Mouse (Mus musculus): ENCODE measurements around the gene Recql5.
"Not testable (repeated sequence)": the region's sequence is repeated elsewhere in the genome, so short reads cannot be mapped to it uniquely, and the experiment has no call there.

Gene Recql5

DNA sequence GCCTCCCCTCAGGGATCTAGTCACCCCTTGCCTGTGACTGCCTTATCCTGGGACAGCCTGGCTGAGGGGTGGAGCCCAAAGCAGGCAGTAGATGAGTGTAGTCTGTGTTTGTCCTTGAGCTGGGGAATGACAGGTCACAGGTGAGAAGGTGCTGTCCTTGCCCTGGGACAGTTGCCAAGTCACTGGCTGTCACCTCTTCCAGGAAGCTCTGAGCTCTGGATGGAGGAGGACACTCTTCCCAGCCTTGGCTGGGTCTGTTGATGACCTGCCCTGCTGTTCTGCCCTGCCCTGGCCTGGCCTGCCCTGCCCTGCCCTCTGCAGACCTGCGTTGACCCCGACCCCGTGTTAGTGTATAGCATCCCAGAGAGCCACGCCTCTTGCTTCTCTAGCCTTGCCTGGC is 60.8 kb downstream of the Recql5 start:
- ChIA-PET POLR2A (interaction anchor here in 3 of 4 experiments (0.6 to 2.5 kb wide), 14 partner anchors 11 to 336 kb away, joined by 3 to 12 read pairs (median 4); partner anchors contain the start of genes Galk1 (in 1 of the 3), Myo15b (in 1 of the 3) and Sumo2 (in 1 of the 3)), CTCF (interaction anchor here (0.5 to 4.0 kb wide), 9 partner anchors 8 to 322 kb away, joined by 3 to 18 read pairs (median 5); no protein-coding TSS in a partner anchor)

DNA sequence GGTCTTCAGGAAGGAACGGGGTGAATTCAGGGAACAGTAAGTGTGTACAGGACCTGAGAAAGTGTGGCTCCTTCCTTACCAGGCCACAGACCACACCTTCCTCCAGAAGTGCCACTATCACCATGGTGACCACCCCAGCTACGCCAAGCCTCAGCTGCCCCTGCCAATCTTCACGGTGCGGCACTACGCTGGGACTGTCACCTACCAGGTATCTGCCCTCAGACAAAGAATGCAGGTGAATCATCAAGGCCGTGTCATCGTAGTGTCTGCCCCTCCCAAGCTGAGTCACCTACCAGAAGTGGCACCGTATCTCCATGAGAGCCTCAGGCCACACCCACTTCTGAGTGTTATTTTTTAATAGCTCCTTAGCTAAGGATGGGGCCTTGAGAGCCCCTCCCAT is 63.9 kb downstream of the Recql5 start:
- CTCF ChIA-PET = interaction anchor here in 3 of 4 experiments (0.6 to 1.8 kb wide), 10 partner anchors 9 to 179 kb away, joined by 3 to 6 read pairs (median 5); no protein-coding TSS in a partner anchor
- POLR2A ChIA-PET = interaction anchor here in 2 of 4 experiments (0.6 to 2.0 kb wide), 4 partner anchors 10 to 140 kb away, joined by 3 to 8 read pairs (median 4); no protein-coding TSS in a partner anchor

DNA sequence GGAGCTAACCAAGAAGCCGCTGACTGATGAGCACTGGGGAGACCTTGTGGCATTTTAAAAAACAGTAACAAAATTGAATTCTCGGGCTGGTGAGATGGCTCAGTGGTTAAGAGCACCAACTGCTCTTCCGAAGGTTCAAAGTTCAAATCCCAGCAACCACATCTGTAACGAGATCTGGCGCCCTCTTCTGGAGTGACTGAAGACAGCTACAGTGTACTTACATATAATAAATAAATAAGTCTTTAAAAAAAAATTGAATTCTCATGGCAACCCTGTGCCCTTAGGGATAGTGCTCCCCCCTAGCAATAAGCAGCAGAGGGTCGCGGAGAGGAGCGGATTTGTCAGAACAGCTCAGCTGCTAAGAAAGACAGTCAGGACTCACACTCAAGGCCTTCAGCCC is 69.4 kb downstream of the Recql5 start:
- CTCF ChIA-PET = interaction anchor here (0.5 to 2.9 kb wide), 21 partner anchors 8 to 567 kb away, joined by 3 to 13 read pairs (median 4); partner anchors contain the start of genes Caskin2 (in 1 of the 4) and Smim5 (in 1 of the 4)
- POLR2A ChIA-PET = interaction anchor here in 3 of 4 experiments (0.9 to 2.1 kb wide), 5 partner anchors 13 to 161 kb away, joined by 3 to 9 read pairs (median 4); no protein-coding TSS in a partner anchor

DNA sequence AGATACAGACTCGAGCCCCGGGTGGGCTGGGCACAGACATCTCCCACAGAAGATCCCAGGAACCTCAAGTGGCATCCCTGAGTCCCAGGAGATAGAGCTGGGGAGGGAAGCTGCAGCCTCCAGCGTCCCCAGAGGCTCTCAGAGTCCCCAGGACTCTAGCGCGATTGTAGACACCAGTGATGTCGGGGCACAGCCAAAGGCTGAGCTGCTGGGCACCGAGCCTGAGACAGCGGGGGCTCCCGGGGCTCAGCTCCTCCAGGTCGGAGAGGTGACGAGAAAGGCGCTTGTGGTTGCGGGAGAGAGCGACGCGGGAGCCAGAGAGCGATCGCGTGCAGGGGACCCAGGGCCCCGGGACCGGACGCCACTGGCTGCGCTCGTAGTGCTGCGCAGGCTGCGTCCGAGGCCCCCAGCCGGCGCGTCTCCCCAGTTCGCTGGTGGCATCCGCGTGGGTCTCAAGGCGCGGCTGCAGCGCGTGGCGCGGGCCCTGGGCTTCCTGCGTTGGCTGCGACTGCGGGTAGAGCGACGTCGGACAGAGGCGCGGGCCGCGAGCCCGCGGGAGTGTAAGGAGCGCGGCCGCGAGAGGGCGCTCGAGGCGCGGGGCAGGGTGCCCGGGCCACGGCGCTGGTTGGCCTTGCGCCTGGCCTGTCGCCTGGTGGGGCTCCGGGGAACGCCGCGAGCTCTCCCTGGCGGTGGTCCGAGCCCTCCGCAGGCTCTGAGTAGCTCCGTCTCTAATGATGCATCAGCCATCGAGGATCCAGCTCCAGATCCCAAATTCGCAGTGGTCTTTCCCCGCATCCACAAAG is 73.9 kb downstream of the Recql5 start:
- CTCF ChIA-PET = interaction anchor here (0.5 to 2.8 kb wide), 128 partner anchors 8 to 1579 kb away, joined by 3 to 44 read pairs (median 4); partner anchors contain the start of genes Caskin2 (in 4 of the 4), Galk1 (in 2 of the 4), Grb2 (in 2 of the 4) and Mif4gd (in 2 of the 4)
- POLR2A ChIA-PET = interaction anchor here (0.5 to 2.5 kb wide), 66 partner anchors 9 to 324 kb away, joined by 3 to 29 read pairs (median 4); partner anchors contain the start of genes Caskin2 (in 2 of the 4), Grb2 (in 2 of the 4), Smim5 (in 2 of the 4) and Smim6 (in 2 of the 4)

DNA sequence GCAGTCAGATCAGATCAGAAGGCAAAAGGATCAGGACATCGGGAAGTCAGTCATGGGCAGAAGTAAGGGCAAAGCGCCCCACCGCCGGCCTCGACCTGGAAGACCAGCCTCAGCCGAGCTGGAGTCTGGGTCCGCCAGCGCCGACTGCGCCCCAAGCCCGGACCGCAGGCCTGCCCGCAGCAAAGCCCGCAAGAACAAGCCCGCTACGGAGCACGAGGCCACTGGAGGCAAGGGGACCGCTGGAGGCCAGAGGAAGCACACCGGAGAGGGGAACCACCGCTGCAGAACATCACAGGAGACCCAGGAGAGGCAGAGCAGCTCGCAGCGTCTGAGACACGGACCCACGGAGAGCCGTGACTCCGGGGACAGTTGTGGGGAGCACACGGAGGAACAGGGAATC is 74.9 kb downstream of the Recql5 start, which contains the start of gene Myo15b:
Myo15b (plus strand) TSS at position 53 of the 400 bp plus-strand sequence.
- ChIA-PET POLR2A (interaction anchor here in 3 of 4 experiments (0.9 to 2.5 kb wide), 29 partner anchors 8 to 281 kb away, joined by 3 to 29 read pairs (median 6); partner anchors contain the start of genes Caskin2 (in 1 of the 3), Grb2 (in 1 of the 3), Mif4gd (in 1 of the 3) and Smim5 (in 1 of the 3)), CTCF (interaction anchor here (0.6 to 2.8 kb wide), 47 partner anchors 8 to 633 kb away, joined by 3 to 44 read pairs (median 9); partner anchors contain the start of genes Caskin2 (in 2 of the 4), Tsen54 (in 2 of the 4), Galk1 (in 1 of the 4) and Mif4gd (in 1 of the 4))

DNA sequence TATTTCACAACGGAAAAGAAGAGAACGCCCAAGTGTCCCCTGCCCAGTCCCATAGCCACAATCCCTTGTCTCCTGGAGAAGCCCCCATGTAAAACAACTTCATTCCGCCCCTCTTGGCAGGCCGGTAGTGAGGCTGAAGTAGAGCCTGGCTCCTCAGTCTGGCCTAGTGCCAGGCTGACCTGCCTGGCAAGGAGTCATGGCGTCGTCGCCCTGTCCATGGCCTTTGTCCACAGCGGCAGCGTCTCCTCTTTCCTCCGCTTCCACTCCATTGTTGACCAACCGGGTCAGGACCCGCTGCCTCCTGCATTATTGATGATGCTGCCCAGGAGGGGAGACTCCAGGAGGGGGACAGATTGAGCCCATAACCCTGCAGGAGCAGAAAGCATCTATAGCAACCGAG is 75.3 kb downstream of the Recql5 start:
- CTCF ChIA-PET = interaction anchor here in 3 of 4 experiments (1.0 to 2.6 kb wide), 8 partner anchors 14 to 149 kb away, joined by 3 to 44 read pairs (median 6); no protein-coding TSS in a partner anchor
- POLR2A ChIA-PET = interaction anchor here in 3 of 4 experiments (1.3 to 2.5 kb wide), 7 partner anchors 13 to 166 kb away, joined by 3 to 24 read pairs (median 8); no protein-coding TSS in a partner anchor

DNA sequence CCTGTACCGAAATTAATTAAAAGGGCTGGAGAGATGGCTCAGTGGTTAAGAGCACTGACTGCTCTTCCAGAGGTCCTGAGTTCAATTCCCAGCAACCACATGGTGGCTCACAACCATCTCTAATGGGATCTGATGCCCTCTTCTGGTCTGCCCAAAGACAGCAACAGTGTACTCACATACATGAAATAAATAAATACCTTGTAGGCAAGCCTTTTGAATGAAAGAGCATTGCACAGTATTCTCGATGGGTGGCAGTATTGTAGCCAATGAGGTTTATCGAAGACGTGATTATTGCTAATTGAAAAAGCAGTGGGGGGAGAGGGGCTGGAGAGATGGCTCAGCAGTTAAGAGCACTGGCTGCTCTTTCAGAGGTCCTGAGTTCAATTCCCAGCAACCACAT is 76.1 kb downstream of the Recql5 start:
- POLR2A ChIA-PET = not testable (repeated sequence)
- CTCF ChIA-PET = interaction anchor here in 1 of 4 experiments (1.4 kb wide), 1 partner anchor 15 kb away, joined by 6 read pairs; no protein-coding TSS in a partner anchor

DNA sequence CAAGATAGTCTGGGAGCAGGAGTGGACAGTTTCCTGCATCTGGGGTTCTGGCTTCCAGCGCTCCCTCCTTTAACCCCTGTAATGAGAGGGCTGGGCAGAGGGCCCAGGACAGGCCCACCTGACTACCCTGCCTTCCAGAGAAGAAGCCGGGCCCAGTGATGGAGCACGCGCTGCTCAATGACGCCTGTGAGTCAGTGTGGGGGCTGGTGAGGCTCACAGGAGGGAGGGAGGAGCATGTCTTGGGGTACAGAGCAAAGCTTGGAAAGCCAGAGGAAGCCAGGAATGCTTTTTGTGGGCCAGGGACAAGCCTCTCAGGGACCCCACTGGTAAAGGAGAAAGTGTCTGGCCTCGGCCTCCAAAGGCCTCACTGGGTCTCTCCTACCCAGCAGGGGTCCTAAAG is 78.6 kb downstream of the Recql5 start:
- ChIA-PET POLR2A (interaction anchor here in 1 of 4 experiments (0.8 kb wide), 1 partner anchor 45 kb away, joined by 3 read pairs; the partner anchor contains the start of gene Smim5), CTCF (no interaction called here)

DNA sequence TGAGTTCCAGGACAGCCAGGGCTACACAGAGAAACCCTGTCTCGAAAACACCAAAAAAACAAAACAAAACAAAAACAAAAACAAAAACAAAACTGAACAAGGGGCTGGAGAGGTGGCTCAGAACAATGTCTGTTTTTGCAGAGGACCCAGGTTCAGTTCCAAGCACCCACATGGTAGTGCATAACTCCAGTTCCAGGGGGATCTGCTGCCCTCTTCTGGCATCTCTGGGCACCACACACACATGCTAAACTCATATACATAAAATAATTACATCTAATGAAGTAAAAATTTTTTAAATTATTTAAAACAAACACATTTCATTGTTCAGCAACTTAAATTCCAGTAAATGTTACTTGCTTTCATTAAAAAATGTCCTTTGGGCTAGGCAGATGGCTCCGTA is 87.5 kb downstream of the Recql5 start:
- ChIA-PET POLR2A (interaction anchor here in 2 of 4 experiments (0.8 to 12.6 kb wide), 9 partner anchors 10 to 178 kb away, joined by 3 to 260 read pairs (median 4); partner anchors contain the start of genes Caskin2 (in 1 of the 2), Llgl2 (in 1 of the 2) and Smim5 (in 1 of the 2)), CTCF (interaction anchor here in 3 of 4 experiments (0.8 to 6.0 kb wide), 4 partner anchors 13 to 131 kb away, joined by 3 to 71 read pairs (median 24); partner anchors contain the start of gene Myo15b (in 1 of the 3))

DNA sequence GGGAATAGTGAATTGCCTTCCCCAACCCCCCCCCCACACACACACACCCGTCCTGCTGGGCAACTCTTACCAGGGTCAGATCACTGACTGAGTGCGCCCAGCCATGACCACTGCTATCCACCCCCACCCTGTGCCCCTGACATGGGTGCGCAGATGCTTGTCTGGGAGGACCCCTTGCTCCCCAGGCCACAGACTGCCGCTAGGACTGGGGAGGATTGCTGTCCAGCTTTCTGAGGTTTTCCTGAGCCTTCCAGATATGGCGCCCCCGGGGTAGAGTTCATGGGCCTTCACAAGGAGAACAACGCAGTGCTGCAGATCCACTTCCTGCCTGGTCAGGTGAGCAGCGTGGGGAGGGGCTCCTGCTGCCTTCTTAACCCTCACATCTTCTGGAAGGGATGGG is 89.0 kb downstream of the Recql5 start:
- ChIA-PET CTCF (interaction anchor here (0.6 to 6.0 kb wide), 14 partner anchors 14 to 1146 kb away, joined by 3 to 71 read pairs (median 4); partner anchors contain the start of genes Myo15b (in 2 of the 4), Caskin2 (in 1 of the 4), Mrpl38 (in 1 of the 4) and Tsen54 (in 1 of the 4)), POLR2A (interaction anchor here (0.6 to 12.6 kb wide), 23 partner anchors 7 to 567 kb away, joined by 3 to 260 read pairs (median 4); partner anchors contain the start of genes Caskin2 (in 2 of the 4), Tsen54 (in 2 of the 4), Fdxr (in 1 of the 4) and Myo15b (in 1 of the 4))

DNA sequence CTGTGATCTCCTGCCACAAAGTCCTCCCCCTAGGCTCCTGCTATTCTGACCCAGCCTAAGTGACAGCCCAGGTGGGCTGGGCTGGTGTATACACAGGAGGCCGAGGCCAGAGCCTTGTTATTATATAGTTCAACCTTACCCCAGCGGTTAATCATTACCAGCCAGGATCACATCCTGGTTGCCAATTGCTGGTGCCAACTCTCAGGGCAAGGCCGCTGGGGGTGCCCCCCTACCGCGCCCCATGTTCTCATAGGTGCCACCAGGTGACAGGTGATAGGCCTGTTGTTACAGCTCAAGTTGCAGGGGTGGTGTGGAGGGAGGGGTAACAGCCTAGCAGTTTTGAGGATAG is 89.4 kb downstream of the Recql5 start:
- POLR2A ChIA-PET = interaction anchor here (0.5 to 12.6 kb wide), 32 partner anchors 10 to 330 kb away, joined by 3 to 260 read pairs (median 4); partner anchors contain the start of genes Caskin2 (in 2 of the 4), Tsen54 (in 2 of the 4), Grb2 (in 1 of the 4) and Jpt1 (in 1 of the 4)
- CTCF ChIA-PET = interaction anchor here (0.6 to 6.0 kb wide), 15 partner anchors 13 to 295 kb away, joined by 3 to 71 read pairs (median 4); partner anchors contain the start of genes Myo15b (in 3 of the 4), Caskin2 (in 1 of the 4), Mrpl38 (in 1 of the 4) and Tsen54 (in 1 of the 4)

DNA sequence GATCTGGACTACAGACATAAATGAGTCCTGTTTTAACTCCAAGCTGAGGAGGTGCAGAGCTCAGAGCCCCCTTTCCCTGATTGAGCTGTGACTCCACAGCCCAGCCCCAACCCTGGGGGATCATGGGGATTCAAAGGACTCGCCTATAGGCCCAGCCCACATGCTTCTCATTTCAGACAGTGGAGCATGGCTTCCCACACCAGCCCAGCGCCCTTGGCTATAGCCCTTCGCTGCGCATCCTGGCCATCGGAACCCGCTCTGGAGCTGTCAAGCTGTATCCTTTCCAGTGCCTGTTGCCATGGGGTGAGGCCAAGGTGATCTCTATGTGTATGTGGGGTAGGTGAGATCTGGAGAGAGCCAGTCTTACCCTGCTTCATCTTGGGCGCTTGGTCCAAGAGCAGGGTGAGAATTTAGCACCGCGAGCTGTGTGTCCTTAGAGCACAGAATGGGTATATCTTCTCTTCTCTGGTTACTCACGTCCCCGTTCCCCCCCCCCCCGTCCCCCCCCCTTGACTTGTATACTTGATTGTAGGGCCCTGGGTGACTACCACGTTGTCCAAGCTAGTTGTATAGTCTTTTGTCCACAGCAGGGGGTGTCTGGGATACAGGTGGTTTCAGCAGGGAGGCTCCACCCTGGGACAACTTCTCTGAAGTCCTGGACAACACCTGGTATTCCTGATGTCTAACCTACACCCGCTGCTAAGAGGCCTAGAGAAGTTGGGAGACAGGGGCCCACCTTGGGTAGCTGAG is 90.0 kb downstream of the Recql5 start:
- POLR2A ChIA-PET = interaction anchor here (0.5 to 12.6 kb wide), 50 partner anchors 9 to 960 kb away, joined by 3 to 260 read pairs (median 4); partner anchors contain the start of genes Tsen54 (in 3 of the 4), Caskin2 (in 2 of the 4), Mif4gd (in 2 of the 4) and Myo15b (in 2 of the 4)
- CTCF ChIA-PET = interaction anchor here (0.5 to 6.0 kb wide), 25 partner anchors 8 to 521 kb away, joined by 3 to 71 read pairs (median 4); partner anchors contain the start of genes Myo15b (in 3 of the 4), Caskin2 (in 2 of the 4), Tsen54 (in 2 of the 4) and Mrpl38 (in 1 of the 4)

Data from embryonic stem cell, embryonic (primary cell).